Mouse (Mus musculus): ENCODE measurements at regions not wholly inside any gene's neighbourhood (a gene's known extent, or its start where the extent isn't known, plus 50 kb on each side); places are given as distances from the start of the nearest gene placed in this dataset.

GRCm38 (mm10) chrX:13918659-13919058, 67.5 kb upstream of the Cask start:
- TF ChIP-seq CTCF (IDR thresholded peaks at IDR 0.05; ENCODE audit: low read depth) (no peak), EP300 (optimal IDR thresholded peaks at IDR 0.05) (no peak)
